Mouse (Mus musculus): Measurements from ENCODE around the gene Exoc8.

GRCm38 (mm10) chr8:124914061-124914460 is 16.6 kb upstream of the Exoc8 start:
- TF ChIP-seq CTCF (IDR thresholded peaks at IDR 0.05; ENCODE audit: extremely low read depth, insufficient read depth, insufficient read length, insufficient replicate concordance) (no peak), POLR2A (IDR thresholded peaks at IDR 0.05; ENCODE audit: low read depth, low read length) (no peak)

All from spleen, adult 2 months (tissue).